Mouse (Mus musculus) hindbrain, embryonic 10.5 days (tissue): ENCODE data around the gene Pip5kl1. TPM values are rescaled to one million over a fixed set of nuclear protein-coding genes. Genes with fewer than 3 reads are reported as not detected.
A peak's percentile ranks its signal among the peaks of the same experiment; 100 is the strongest.

Experiments
- DNase-seq: peaks from one replicate; pipeline ENCODE4 v3.0.0-alpha.2; 2017; ENCODE audit warnings: low spot score
- H3K27ac ChIP-seq: fragments of 300-500 bp; sonication (generic); 2 replicates; pipeline ENCODE4 v1.5.1; 2016; ENCODE audit warnings: mild to moderate bottlenecking, moderate library complexity
- H3K27me3 ChIP-seq: fragments of 300-500 bp; sonication (generic); 2 replicates; pipeline ENCODE4 v1.6.1; 2016; ENCODE audit warnings: mild to moderate bottlenecking; ENCODE audit not compliant: poor library complexity, insufficient read depth, severe bottlenecking
- H3K36me3 ChIP-seq: fragments of 300-500 bp; sonication (generic); 2 replicates; pipeline ENCODE4 v1.6.1; 2016; ENCODE audit warnings: mild to moderate bottlenecking, moderate library complexity
- H3K4me1 ChIP-seq: fragments of 300-500 bp; sonication (generic); replicated peaks from 2 replicates; pipeline ENCODE4 v1.6.1; 2016; ENCODE audit warnings: mild to moderate bottlenecking
- H3K4me3 ChIP-seq: fragments of 300-500 bp; sonication (generic); 2 replicates; pipeline ENCODE4 v1.5.1; 2016; ENCODE audit warnings: mild to moderate bottlenecking, moderate library complexity
- H3K9me3 ChIP-seq: fragments of 300-500 bp; sonication (generic); 2 replicates; pipeline ENCODE4 v1.6.1; 2016; ENCODE audit warnings: mild to moderate bottlenecking, moderate library complexity
- WGBS: fragments of 180-500 bp; shearing (Covaris S2); methylation state at CpG from one replicate; pipeline ENCODE4 v1.1.7; 2016; 5-methylcytosine and 5-hydroxymethylcytosine counted together
- polyA plus RNA-seq: library from polyadenylated mRNA; unstranded; fragments of >200 nt; fragmentation: Nextera tagmentation; extraction: Ambion mirVana; gene quantifications from 2 replicates; pipeline ENCODE4 v1.2.1, GENCODE M21; 2016

Gene Pip5kl1
- polyA plus RNA-seq, 1 experiment from 2014 or later = 2.5 TPM

DNA sequence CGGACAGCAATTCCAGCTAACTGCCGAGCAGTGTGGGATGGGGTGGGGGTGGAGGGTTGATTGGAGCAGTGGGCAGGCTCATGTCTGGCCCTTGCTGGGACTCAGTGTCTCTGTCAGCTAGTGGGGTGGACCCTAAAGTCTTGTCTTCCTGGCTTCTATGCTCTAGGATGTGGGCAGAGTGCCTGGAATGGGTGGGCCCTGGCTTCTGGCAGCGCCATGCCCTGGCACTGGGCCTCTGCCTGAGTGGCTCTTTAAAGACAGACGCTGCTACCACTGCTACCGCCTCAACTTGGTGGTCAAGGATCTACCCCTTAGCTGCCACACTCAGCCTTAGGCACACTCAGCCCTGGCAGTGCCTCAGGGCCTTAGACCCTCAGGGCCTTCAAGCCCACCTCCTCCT lies 54.1 kb downstream of the Pip5kl1 start:
- H3K9me3 ChIP-seq = no peaks in the 10 kb centered on the region
- WGBS = 43% methylated on average over 5 of the region's 5 CpGs
- DNase-seq = no peak
- peak overlapping the region; percentile 86 for H3K27ac ChIP-seq
- peak overlapping the region; percentile 33 for H3K4me3 ChIP-seq
- H3K4me1 ChIP-seq = peaks cover 95% of the 10 kb centered on the region
- H3K36me3 ChIP-seq = peaks cover 6% of the 10 kb centered on the region
- H3K27me3 ChIP-seq = 0 out of 2 replicates have a peak, but pooled peaks cover 6% of the 10 kb centered on the region

DNA sequence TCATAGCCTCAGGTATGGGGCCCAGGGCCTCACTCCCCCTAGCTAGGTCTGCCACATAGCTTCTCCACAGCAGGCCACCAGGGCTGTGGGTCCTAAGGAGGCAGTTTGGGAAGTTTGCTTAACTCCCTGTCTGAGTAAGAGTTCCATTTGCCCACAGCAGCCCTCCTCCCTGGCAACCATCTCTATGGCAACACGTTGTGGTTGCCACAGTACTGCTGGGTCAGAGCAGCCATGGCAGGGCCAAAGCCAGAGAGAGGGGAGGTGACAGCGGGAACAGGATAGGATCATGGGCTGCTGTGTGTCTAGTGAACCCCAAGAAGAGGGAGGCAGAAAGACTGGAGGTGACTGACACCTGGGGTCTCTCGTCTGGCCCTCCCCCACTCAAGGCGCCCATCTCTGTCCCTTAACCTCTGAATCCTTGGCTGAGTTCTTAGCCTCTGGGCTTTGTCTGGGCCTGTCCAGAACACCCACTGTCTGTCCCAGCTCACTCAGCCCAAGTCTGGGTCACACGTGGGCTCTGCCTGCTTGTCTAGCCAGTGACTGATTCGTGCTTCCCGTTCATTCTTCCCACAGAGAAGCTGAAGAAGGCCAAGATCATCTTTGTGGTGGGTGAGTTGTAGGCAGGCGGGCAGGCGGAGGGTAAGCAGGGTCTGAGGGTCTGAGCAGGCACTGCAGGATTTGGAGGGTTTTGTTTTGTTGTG lies 54.8 kb downstream of the Pip5kl1 start:
- H3K4me3 ChIP-seq = peak overlapping the region; percentile 33
- peak; percentile 88 for DNase-seq
- no peaks in the 10 kb centered on the region for H3K9me3 ChIP-seq
- peaks cover 11% of the 10 kb centered on the region for H3K36me3 ChIP-seq
- H3K4me1 ChIP-seq = peaks cover 93% of the 10 kb centered on the region
- peak overlapping the region; percentile 86 for H3K27ac ChIP-seq
- WGBS = 30% methylated on average over 9 of the region's 9 CpGs
- 0 out of 2 replicates have a peak, but pooled peaks cover 6% of the 10 kb centered on the region for H3K27me3 ChIP-seq

DNA sequence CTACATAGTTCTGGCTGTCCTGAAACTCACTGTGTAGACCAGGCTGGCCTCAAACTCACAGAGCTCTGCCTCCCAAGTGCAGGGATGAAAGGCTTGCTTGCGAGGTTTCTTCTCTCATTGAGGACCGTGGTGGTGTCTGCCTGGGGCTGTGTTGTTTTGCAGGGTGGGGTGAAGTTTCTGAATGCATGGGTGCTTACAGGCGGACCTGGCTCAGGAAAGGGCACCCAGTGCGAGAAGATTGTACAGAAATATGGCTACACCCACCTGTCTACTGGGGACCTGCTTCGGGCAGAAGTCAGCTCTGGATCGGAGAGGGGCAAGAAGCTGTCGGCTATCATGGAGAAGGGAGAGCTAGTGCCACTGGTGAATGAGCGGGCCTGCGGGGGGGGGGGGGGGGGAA lies 55.4 kb downstream of the Pip5kl1 start:
- H3K4me3 ChIP-seq = peak overlapping the region; percentile 33; the same call in 1 of the 2 replicates

GRCm38 (mm10) chr2:32631046-32631445 lies 56.4 kb downstream of the Pip5kl1 start:
- peaks cover 84% of the 10 kb centered on the region for H3K4me1 ChIP-seq
- peak overlapping the region; percentile 86; the same call in 1 of the 2 replicates for H3K27ac ChIP-seq
- 87% methylated on average over 10 of the region's 10 CpGs for WGBS
- H3K4me3 ChIP-seq = no peak overlapping the region
- peaks cover 12% of the 10 kb centered on the region for H3K36me3 ChIP-seq
- H3K27me3 ChIP-seq = 0 out of 2 replicates have a peak, but pooled peaks cover 6% of the 10 kb centered on the region
- no peaks in the 10 kb centered on the region for H3K9me3 ChIP-seq
- no peak for DNase-seq

More for the DNA sequence above, 55.4 kb downstream of the Pip5kl1 start:
- no peak for DNase-seq
- Histone ChIP-seq H3K27me3 (0 out of 2 replicates have a peak, but pooled peaks cover 6% of the 10 kb centered on the region), H3K4me1 (peaks cover 93% of the 10 kb centered on the region), H3K9me3 (no peaks in the 10 kb centered on the region), H3K27ac (peak overlapping the region; percentile 86), H3K36me3 (peaks cover 12% of the 10 kb centered on the region)
- 71% methylated on average over 9 of the region's 9 CpGs for WGBS

- Histone ChIP-seq H3K4me3 (no peak overlapping the region), H3K36me3 (peaks cover 12% of the 10 kb centered on the region), H3K27me3 (0 out of 2 replicates have a peak, but pooled peaks cover 6% of the 10 kb centered on the region), H3K27ac (peak overlapping the region; percentile 30), H3K9me3 (no peaks in the 10 kb centered on the region), H3K4me1 (peaks cover 82% of the 10 kb centered on the region)
- WGBS = 58% methylated on average over 7 of the region's 7 CpGs
- peak; percentile 84 for DNase-seq
Observed at GRCm38 (mm10) chr2:32631737-32632394, 57.3 kb downstream of the Pip5kl1 start.

Other genes with a start within 250 kb of the Pip5kl1 start
- 56.3 and 69.4 TPM in 2 replicates for gene Ciz1, start 222.5 kb upstream of the Pip5kl1 start, polyA plus RNA-seq
- gene Dnm1, start 221.5 kb upstream of the Pip5kl1 start, polyA plus RNA-seq = 12.3 and 17.0 TPM in 2 replicates
- gene 1110008P14Rik, start 192.9 kb upstream of the Pip5kl1 start, polyA plus RNA-seq = 41.4 and 66.7 TPM in 2 replicates
- gene Lcn2, start 186.5 kb upstream of the Pip5kl1 start, polyA plus RNA-seq = not detected in 2 replicates
- gene Ptges2, start 178.9 kb upstream of the Pip5kl1 start, polyA plus RNA-seq = 26.3 and 32.3 TPM in 2 replicates
- gene Naif1, start 124.3 kb upstream of the Pip5kl1 start, polyA plus RNA-seq = 6.0 and 6.4 TPM in 2 replicates
- 28.8 and 34.4 TPM in 2 replicates for gene Slc25a25, start 123.4 kb upstream of the Pip5kl1 start, polyA plus RNA-seq
- 10.9 and 11.0 TPM in 2 replicates for gene Fam102a, start 39.5 kb upstream of the Pip5kl1 start, polyA plus RNA-seq
- 116 and 131 TPM in 2 replicates for gene Dpm2, start 3.9 kb upstream of the Pip5kl1 start, polyA plus RNA-seq
- gene 9430097D07Rik, start 887 bp downstream of the Pip5kl1 start, polyA plus RNA-seq = 0.11 and 0.39 TPM in 2 replicates
- 19.8 and 21.0 TPM in 2 replicates for gene St6galnac4, start 12.3 kb downstream of the Pip5kl1 start, polyA plus RNA-seq
- 12.7 and 14.1 TPM in 2 replicates for gene St6galnac6, start 24.9 kb downstream of the Pip5kl1 start, polyA plus RNA-seq
- 26.9 and 37.6 TPM in 2 replicates for gene Ak1, start 47.0 kb downstream of the Pip5kl1 start, polyA plus RNA-seq
- 28.8 and 35.8 TPM in 2 replicates for gene Eng, start 71.8 kb downstream of the Pip5kl1 start, polyA plus RNA-seq
- gene Fpgs, start 129.3 kb downstream of the Pip5kl1 start, polyA plus RNA-seq = 25.9 and 29.5 TPM in 2 replicates
- gene Cdk9, start 138.3 kb downstream of the Pip5kl1 start, polyA plus RNA-seq = 121 and 125 TPM in 2 replicates
- gene Sh2d3c, start 146.3 kb downstream of the Pip5kl1 start, polyA plus RNA-seq = 27.6 and 39.1 TPM in 2 replicates
- gene 6330409D20Rik, start 166.2 kb downstream of the Pip5kl1 start, polyA plus RNA-seq = 1.3 and 1.7 TPM in 2 replicates
- gene Tor2a, start 182.4 kb downstream of the Pip5kl1 start, polyA plus RNA-seq = 56.9 and 61.6 TPM in 2 replicates
- gene Ttc16, start 200.8 kb downstream of the Pip5kl1 start, polyA plus RNA-seq = 0.31 and 0.73 TPM in 2 replicates
- gene Ptrh1, start 201.0 kb downstream of the Pip5kl1 start, polyA plus RNA-seq = 5.7 and 7.2 TPM in 2 replicates
- 1.1 and 1.2 TPM in 2 replicates for gene Cfap157, start 209.6 kb downstream of the Pip5kl1 start, polyA plus RNA-seq